Mouse (Mus musculus) left cerebral cortex, adult 2 months (tissue): ENCODE data around the gene Nabp2. TPM values are rescaled to one million over a fixed set of nuclear protein-coding genes. Genes with fewer than 3 reads are reported as not detected.
A peak's percentile ranks its signal among the peaks of the same experiment; 100 is the strongest.

Source experiments
- DNase-seq, 2 experiments: peaks; one replicate each; pipeline ENCODE4 v3.0.0; 2021 to 2022; ENCODE audit warnings: low spot score in 2 of 2, mixed read lengths in 1 of 2; ENCODE audit errors: extremely low spot score in 1 of 2
- H3K27ac ChIP-seq: fragments of 200-600 bp; 2 replicates; pipeline ENCODE4 v1.8.1; 2022
- H3K4me3 ChIP-seq: fragments of 200-600 bp; 2 replicates; pipeline ENCODE4 v1.8.1; 2022
- CTCF ChIP-seq: fragments of 200-600 bp; IDR thresholded peaks from 2 replicates; pipeline ENCODE4 v1.8.1; 2022; ENCODE audit warnings: antibody characterized with exemption, mild to moderate bottlenecking, moderate library complexity
- intact Hi-C: fragments of 180-260 bp; cut with DNase I; formaldehyde crosslinking; loops from one replicate; pipeline ENCODE4 v1.15.1; 2025
- microRNA-seq, 2 experiments: library from miRNA; unstranded; fragments of <30 nt; microRNA quantifications; one replicate each; pipeline ENCODE4 v1.2.0; 2021
- total RNA-seq, 2 experiments: library from RNA; stranded (reverse); gene quantifications; 2 replicates each; pipeline ENCODE4 v1.2.3; 2021

Nabp2 gene
- total RNA-seq, 2 experiments from 2014 or later = 87.0 to 91.1 TPM

GRCm38 (mm10) chr10:128369218-128369543 lies 42.1 kb downstream of the Nabp2 start:
- no peak for DNase-seq
- no peak; the same call in 1 of the 2 replicates for TF ChIP-seq CTCF
- H3K27ac ChIP-seq = peak overlapping the region; percentile 89
- intact Hi-C loops = loop anchor here (2.0 kb wide), 2 partner anchors 30 to 40 kb away; no protein-coding TSS in a partner anchor
- peak overlapping the region; percentile 80 for H3K4me3 ChIP-seq

GRCm38 (mm10) chr10:128368402-128369217 lies 42.7 kb downstream of the Nabp2 start, which contains the start of gene Coq10a:
TSS of gene Coq10a (minus strand) at chr10:128368997.
- peak; percentile 91 for DNase-seq
- intact Hi-C loops = loop anchor here (2.0 kb wide), 2 partner anchors 30 to 40 kb away; no protein-coding TSS in a partner anchor
- no peak for TF ChIP-seq CTCF
- H3K4me3 ChIP-seq = peak within 1 kb of the TSS; percentile 80
- H3K27ac ChIP-seq = peak within 1 kb of the TSS; percentile 89

DNA sequence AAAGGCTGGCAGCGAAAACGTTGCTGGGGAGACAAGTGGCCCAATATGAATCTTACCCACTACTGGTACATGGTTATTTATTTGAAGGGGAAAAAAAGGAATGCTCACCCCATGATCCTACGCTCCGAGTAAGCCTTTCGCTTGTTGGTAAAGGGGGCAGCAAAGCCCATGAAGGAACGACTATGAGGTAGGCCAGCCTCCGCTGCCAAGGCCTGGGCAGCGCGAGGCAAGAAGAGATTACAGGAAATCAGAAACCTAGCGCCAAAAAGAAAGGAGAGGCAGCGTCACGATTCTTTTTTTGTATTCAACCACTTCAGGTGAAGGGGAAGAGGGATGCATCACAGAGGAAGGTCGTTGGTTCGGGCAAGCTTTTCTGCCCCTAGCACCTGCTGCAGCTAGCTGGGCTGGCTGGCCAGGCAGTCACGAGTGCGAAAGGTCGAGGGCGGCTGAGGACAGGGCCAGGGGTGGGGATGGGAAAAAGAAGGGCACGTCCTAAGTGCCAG lies 43.3 kb downstream of the Nabp2 start:
- intact Hi-C loops = loop anchor here (2.0 kb wide), 2 partner anchors 29 to 41 kb away; no protein-coding TSS in a partner anchor
- TF ChIP-seq CTCF = no peak
- H3K4me3 ChIP-seq = peak overlapping the region; percentile 80
- no peak for DNase-seq
- peak overlapping the region; percentile 87 for H3K27ac ChIP-seq

GRCm38 (mm10) chr10:128362568-128362967 lies 48.7 kb downstream of the Nabp2 start:
- no peak overlapping the region for H3K4me3 ChIP-seq
- H3K27ac ChIP-seq = no peak overlapping the region; the same call in 1 of the 2 replicates
- intact Hi-C loops = no loop called here
- peak; percentile 63 for TF ChIP-seq CTCF
- DNase-seq = no peak

DNA sequence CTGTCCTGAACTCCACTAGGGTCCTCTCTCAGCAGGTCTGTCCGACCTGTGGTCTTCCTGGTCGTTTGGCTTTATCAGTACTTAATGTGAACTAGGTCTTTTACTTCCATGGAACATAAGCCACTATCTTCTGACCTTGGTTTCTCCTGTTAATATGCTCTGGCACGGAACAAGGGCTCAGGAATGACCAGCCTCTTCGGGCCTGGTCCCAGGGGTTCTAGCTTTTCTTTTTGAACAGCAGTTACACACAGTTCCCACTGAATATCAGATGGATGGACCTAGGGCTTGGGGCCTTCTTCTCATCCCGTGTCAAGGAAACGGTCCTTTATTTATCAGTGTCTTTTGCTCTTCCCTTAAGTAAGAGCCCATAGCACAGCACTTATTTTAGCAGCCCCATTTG lies 49.5 kb downstream of the Nabp2 start:
- Histone ChIP-seq H3K4me3 (no peak overlapping the region), H3K27ac (no peak overlapping the region)
- TF ChIP-seq CTCF = no peak
- DNase-seq = no peak
- intact Hi-C loops = no loop called here

GRCm38 (mm10) chr10:128359226-128359625 lies 52.1 kb downstream of the Nabp2 start:
- no peak for DNase-seq
- no peak overlapping the region for H3K27ac ChIP-seq
- no peak overlapping the region for H3K4me3 ChIP-seq
- TF ChIP-seq CTCF = no peak
- intact Hi-C loops = loop anchor here (2.0 kb wide), 1 partner anchor 22 kb away; the partner anchor contains the start of gene Cs

GRCm38 (mm10) chr10:128358796-128359195 lies 52.5 kb downstream of the Nabp2 start:
- TF ChIP-seq CTCF = peak; percentile 76
- intact Hi-C loops = loop anchor here (2.0 kb wide), 1 partner anchor 22 kb away; the partner anchor contains the start of gene Cs
- DNase-seq = peak in 1 of 2 experiments; percentile 43

More at GRCm38 (mm10) chr10:128358796-128359195, 52.5 kb downstream of the Nabp2 start:
- Histone ChIP-seq H3K4me3 (no peak overlapping the region), H3K27ac (no peak overlapping the region)

Small RNA genes within 50 kb of the gene (microRNA-seq; reads per million reads assigned to microRNA genes)
- gene Gm25361 = 0 reads per million in 2 experiments
- 0 to 0.24 reads per million in 2 experiments for gene Gm26308
- gene Mir6914 = 0.24 to 0.96 reads per million in 2 experiments
- 3.9 to 6.0 reads per million in 2 experiments for gene Mir6915
- gene Mir8105 = 0 to 2.4 reads per million in 2 experiments

Other genes starting within 250 kb of the Nabp2 start
- gene Rbms2, start 231.2 kb downstream of the Nabp2 start, total RNA-seq = 10 to 100 TPM; 15.6 to 16.4 TPM
- gene Gls2, start 217.0 kb downstream of the Nabp2 start, total RNA-seq = 10 to 100 TPM; 36.2 to 37.1 TPM
- 10 to 100 TPM in 1 of 2 experiments, 1 to 10 TPM in 1; 9.5 to 10.4 TPM for gene Spryd4, start 199.7 kb downstream of the Nabp2 start, total RNA-seq
- gene Mip, start 185.7 kb downstream of the Nabp2 start, total RNA-seq = not detected
- 1 to 10 TPM; 8.2 to 9.1 TPM for gene Timeless, start 179.4 kb downstream of the Nabp2 start, total RNA-seq
- not detected for gene Apon, start 157.4 kb downstream of the Nabp2 start, total RNA-seq
- not detected for gene Apof, start 142.8 kb downstream of the Nabp2 start, total RNA-seq
- gene Stat2, start 140.9 kb downstream of the Nabp2 start, total RNA-seq = 10 to 100 TPM; 29.2 to 31.5 TPM
- not detected for gene Il23a, start 112.7 kb downstream of the Nabp2 start, total RNA-seq
- gene Pan2, start 108.2 kb downstream of the Nabp2 start, total RNA-seq = 10 to 100 TPM; 15.8 TPM
- 10 to 100 TPM; 66.8 to 67.5 TPM for gene Cnpy2, start 89.0 kb downstream of the Nabp2 start, total RNA-seq
- 100 to 1,000 TPM; 216 to 218 TPM for gene Cs, start 73.8 kb downstream of the Nabp2 start, total RNA-seq
- 10 to 100 TPM; 53.0 to 54.6 TPM for gene Coq10a, start 42.5 kb downstream of the Nabp2 start, total RNA-seq
- 10 to 100 TPM; 60.8 to 63.9 TPM for gene Ankrd52, start 34.4 kb downstream of the Nabp2 start, total RNA-seq
- gene Slc39a5, start 10.3 kb downstream of the Nabp2 start, total RNA-seq = not detected
- 10 to 100 TPM; 74.0 to 76.6 TPM for gene Rnf41, start 165 bp upstream of the Nabp2 start, total RNA-seq
- gene Smarcc2, start 47.8 kb upstream of the Nabp2 start, total RNA-seq = 100 to 1,000 TPM; 253 to 254 TPM
- 100 to 1,000 TPM; 555 to 562 TPM for gene Myl6, start 82.7 kb upstream of the Nabp2 start, total RNA-seq
- 10 to 100 TPM; 30.7 to 32.9 TPM for gene Myl6b, start 87.2 kb upstream of the Nabp2 start, total RNA-seq
- gene Esyt1, start 114.4 kb upstream of the Nabp2 start, total RNA-seq = 10 to 100 TPM; 10.2 to 10.4 TPM
- gene Zc3h10, start 136.3 kb upstream of the Nabp2 start, total RNA-seq = 10 to 100 TPM; 12.4 to 15.7 TPM
- 1,000 to 10,000 TPM; 1,506 to 1,537 TPM for gene Rpl41, start 137.8 kb upstream of the Nabp2 start, total RNA-seq
- 10 to 100 TPM; 51.7 to 58.0 TPM for gene Pa2g4, start 154.5 kb upstream of the Nabp2 start, total RNA-seq
- 1 to 10 TPM; 5.0 to 5.4 TPM for gene Erbb3, start 178.2 kb upstream of the Nabp2 start, total RNA-seq
- gene Rps26, start 215.3 kb upstream of the Nabp2 start, total RNA-seq = 100 to 1,000 TPM; 211 to 235 TPM
- 10 to 100 TPM; 16.2 to 16.8 TPM for gene Ikzf4, start 234.5 kb upstream of the Nabp2 start, total RNA-seq